Mouse (Mus musculus) retina, postnatal 7 days (tissue): ENCODE measurements around the gene Hes2.

Experiments used
- DNase-seq: peaks from one replicate; pipeline ENCODE4 v3.0.0-alpha.2; 2012; ENCODE audit warnings: low read depth, low spot score

The Hes2 gene

DNA sequence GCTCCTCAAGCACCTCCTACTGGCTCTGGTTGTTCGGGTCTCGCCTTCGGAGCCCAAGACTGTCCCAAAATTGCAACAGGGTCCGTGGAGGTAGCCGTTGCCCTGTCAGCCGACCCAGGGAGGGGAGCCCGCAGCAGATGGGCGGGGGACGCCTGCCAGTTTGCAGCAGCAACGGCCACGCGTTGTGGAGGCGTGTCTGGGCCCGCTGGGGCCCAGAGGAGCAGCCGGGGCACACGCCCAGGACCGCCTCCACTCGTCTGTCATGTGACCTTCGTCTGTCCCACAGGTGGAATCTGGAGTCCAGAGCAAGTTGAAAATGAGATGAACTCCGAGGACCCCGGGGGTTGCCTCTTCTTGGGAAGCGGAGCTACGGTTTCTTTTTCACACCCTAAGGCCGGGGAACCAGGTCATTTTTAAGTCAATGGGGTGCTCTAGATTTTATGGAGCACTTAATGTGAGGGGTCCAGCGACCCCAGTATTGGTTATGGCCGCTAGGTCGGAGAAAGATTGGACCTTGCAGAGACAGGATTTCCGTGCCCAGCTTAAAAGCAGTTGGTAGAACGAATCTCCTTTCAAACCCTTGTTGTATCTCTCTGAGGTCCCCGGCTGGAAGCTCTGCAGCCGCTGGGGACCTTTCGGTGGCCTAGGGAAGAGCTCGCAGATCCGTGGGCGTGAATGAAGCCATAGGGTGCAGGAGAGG lies at the start of gene Hes2:
TSS of gene Hes2 (plus strand) at position 283 of the 700 bp plus-strand sequence.
- no peak for DNase-seq

DNA sequence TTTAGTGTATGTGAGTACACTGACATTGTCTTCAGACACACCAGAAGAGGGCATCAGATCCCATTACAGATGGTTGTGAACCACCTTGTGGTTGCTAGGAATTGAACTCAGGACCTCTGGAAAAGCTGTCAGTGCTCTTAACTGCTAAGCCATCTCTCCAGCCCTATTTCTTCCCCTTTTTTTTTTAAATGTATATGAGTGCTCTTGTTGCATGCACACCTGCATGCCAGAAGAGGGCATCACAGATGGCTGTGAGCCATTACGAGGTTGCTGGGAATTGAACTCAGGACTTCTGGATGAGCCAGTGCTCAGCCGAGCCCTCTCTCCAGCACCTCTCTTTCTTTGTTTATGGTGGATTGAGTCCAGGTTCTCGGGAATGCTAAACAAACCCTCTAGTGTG lies 49.2 kb upstream of the Hes2 start:
- no peak for DNase-seq

DNA sequence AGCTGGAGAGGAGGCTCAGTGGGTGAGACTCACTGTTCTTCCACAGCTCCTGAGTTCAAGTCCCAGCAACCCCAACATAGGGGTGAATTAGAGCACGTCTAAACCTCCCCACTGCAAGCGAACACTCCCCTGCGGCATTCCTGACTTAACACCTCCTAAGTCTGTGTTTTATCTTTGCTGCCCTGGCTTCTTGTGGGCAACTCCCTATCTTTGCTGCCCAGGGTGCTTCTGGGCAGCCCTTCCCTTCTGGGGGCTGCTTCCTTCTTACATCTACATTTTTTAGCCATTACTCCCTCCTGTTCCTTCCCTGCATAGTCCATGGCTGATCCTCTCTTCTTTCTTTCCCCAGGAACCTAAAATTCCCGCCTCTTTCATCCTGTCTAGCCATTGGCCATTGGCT lies 48.0 kb upstream of the Hes2 start:
- DNase-seq = no peak

DNA sequence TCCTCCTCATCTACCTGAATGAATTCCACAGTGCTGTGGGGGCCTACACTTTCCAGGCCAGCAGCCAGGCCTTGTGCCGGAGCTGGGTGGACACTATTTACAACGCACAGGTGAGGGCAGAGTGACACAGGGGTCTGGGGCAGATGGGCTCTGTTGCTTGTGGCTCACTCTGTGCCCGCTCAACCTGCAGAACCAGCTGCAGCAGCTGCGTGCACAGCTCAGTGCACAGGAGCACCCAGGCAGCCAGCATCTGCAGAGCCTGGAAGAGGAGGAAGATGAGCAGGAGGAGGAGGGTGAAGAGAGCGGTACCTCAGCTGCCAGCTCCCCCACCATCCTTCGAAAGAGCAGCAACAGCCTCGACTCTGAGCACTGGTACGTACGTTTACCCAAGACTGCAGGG lies 46.3 kb upstream of the Hes2 start:
- DNase-seq = no peak

DNA sequence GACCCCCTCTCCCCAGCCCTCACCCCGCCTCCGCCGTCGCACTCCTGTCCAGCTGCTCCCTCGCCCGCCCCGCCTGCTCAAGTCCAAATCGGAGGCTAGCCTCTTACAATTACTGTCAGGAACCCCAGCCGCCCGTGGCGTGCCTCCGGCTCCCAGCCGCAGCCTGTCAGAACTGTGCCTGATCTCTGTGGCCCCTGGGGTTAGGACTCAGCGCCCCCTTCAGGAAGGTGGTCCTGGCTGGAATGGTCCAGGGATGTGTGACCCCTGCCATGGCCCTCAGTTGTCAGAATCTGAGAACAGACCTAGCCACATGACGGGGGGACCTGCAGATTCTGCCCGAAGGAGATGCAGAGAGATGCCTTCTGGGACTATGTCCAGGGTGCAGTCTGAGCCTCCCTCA lies 44.6 kb upstream of the Hes2 start:
- DNase-seq = no peak

DNA sequence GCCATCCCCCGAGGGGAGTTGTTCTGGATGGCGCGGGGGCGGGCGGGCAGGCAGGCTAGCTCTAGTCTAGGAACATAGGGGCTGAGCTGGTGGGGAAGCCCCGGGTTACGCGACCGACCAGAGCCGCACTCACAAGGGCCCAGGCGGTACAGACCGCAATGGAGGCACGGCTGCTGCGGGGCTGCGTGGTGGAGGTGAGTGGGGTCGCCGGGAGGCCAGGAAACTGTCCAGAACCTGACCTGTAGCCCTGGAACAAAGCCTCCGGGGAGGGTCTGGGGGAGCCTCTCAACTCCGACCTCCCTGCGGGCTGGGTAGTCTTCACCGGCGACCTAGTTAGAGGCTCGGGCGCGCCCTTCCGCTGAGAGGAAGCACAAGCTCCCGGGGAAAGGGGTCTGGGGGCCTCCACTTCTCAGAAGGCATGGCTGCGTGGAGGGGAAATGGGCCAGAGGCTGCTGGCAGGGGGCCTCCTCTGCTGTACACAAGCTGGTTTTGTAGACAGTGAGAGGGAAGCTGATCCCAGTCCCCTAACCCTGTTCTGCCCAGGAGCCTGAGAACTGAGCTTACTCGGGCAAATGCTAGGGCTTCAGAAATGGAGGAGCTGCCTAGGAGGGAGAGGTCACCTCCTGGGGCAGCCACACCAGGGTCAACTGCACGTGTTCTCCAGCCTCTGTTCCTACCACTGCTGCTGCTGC lies 42.6 kb upstream of the Hes2 start, which contains the start of gene Tnfrsf25:
TSS of gene Tnfrsf25 (plus strand) at position 14 of the 692 bp plus-strand sequence.
- DNase-seq = no peak

DNA sequence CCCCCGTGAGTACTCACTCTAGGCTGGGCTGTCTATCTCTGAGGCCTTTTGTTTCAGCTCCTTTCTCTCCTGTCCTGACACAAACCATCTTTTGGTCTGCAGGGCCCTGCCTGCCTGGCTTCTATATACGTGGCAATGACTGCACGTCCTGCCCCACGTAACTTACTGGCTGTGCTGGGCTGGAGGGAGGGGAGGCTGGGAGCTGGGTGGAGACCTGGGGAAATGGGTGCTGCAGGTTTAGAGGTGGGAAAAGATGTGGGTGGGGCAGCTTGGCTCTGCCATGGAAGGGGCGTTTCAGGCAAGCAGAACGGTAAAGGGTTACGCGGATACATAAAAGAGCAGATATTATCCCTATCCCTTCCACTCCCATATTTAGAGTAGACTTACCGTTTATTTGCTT lies 41.1 kb upstream of the Hes2 start:
- no peak for DNase-seq

DNA sequence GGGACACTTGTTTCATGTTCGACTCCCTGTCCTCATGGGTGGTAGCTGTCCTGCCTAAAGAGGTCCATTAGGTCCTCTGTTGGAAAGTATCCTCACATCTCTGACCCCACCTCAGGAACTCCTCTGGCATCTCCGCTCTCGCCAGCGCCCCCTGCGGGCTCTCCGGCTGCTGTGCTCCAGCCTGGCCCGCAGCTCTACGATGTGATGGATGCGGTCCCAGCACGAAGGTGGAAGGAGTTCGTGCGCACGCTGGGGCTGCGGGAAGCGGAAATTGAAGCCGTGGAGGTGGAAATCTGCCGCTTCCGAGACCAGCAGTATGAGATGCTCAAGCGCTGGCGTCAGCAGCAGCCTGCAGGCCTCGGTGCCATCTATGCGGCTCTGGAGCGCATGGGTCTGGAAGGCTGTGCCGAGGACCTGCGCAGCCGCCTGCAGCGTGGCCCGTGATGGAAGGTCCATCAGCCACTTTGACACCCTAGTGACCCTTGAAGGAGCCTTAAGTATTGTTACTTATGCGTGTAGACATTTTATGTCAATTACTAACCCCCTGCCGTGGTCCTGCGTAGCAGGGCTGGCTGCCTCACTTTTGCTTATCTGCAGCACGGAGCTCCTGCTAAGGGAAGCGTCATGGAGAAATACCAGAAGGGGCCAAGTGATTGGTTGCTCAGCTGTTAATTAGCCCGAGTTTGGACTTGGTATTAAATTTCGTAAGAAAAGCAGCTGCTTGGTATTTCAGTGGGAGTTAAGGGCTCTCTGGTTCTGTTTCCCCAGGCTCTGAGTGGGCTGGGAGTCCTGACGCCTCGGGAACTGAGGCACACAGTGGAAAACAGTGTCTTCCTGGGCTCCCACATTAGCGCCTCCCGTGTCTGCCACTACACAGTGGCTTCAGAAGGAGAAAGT lies 39.0 kb upstream of the Hes2 start:
- no peak for DNase-seq

DNA sequence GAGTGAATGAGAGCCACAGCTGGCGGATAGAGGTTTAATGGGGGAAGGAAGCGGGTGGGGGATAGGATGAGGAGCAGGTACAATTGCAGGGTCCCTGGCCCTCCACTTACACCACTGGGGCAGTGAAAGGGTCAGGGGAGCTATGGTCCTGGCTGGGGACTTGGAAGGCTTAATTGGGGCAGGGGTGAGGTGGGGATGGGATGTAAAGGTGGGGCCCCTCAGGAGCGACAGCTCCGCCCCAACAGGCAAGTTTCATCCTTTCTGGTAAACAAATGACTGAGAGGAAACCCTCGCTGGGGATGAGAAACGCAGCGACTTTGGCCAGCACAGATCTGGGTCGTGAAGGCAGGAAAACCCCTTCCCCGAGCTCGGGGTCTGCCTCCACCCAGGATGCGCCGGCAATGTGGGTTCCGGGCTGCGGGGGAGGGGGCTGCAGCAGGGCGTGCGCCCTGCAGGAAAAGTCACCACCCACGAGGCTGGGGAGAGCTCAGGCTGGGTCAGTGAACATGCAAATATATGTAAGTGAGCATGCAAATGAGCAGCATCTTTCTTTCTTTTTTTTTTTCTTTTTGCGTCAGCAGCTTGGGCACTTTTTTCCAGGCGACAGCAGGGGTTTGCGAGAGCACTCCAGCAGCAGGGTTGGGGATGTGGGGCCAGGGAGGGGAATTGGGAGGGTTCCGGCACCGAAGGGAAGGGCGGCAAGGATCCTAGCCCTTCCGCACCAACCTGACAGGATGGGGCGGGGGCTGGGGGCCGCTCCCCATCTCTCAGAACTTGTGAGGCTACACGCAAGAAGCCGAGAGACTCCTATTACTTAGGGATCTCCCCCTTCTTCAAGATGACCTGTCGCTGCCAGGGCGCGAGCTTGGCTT lies 38.1 kb upstream of the Hes2 start:
- no peak for DNase-seq

DNA sequence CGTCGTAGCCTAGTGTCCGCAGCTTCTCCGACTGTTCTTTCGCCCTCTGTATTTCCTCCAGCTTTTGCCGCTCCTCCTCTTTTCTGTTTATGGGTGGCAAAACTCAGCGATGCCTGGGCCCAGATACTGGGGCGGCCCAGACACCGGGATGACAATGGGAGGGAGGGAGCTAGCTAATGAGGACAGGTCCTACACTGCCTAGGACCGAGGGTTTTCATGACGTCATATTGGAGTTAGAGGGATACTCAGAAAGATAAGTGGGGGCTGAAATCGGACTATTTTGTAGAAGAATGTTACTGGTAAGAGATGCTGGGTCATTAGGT lies 37.5 kb upstream of the Hes2 start:
- DNase-seq = no peak

DNA sequence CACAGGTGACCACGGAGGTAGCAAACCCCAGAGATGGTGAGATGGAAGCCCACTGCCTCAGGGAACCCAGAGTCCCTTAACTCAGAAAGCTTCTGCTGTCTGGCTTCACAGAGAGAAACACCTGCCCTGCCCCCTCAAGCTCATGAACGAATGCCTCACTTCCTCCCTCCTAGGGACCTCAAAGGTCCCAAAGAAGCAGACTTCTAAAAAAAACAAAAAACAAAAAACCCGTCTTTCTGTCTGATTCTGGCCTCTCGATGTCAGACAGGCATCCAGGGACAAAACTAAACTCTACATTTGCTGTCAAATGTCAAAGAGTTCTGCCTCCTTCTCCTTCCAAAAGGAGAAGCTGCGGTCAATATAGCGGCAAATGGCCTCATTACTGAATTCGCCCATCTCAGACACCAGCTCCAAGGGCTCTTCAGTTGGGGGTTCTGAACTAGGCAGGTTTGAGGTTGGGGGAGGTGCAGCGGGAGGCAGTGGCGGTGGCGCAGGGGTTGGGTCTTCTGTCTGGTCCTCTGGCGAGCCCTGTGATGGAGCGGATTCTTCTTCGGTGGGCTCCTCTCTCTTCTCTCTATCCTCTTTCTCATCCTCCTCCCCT lies 34.2 kb upstream of the Hes2 start:
- DNase-seq = no peak

DNA sequence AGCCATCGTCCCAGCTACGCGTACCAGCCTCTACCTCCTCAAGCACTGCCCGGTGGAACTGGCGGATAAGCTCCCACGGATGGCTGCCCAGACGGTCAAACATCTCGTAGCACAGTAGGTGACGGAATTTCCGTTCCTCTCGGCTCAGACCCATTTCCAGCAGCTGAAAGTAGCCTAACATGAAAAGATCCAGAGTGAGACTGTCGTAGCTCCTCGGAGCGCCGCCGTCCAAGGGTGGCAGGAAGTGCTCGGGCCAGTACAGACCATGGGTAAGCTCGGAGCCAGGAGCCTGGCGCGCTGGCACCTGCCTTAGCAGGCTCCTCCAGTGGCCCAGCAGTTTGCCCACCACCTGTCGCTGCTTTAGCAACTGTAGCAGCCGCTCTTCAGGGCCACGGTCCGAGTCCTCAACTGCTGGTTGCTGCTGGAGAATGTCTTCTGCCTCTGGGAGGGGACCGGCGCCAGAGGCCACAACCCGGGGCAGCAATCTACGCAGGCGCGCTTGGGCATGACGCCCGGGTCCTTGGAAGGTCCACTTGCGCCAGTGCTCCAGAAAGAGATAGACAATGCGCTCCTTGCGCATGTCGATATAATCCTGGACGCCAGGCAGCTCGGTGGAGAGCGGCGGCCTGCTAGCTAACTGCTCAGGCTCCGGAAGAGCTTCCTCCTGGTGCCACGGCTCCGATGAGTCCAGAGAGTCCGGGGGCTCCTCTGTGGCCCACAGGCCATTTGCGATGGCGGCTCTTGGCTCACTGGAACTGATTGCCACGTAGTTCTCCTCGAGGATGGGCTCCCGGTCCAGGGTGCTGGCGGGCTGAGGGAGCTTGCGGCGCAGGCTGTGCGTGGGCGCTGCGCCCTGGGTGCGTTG lies 33.3 kb upstream of the Hes2 start:
- no peak for DNase-seq

DNA sequence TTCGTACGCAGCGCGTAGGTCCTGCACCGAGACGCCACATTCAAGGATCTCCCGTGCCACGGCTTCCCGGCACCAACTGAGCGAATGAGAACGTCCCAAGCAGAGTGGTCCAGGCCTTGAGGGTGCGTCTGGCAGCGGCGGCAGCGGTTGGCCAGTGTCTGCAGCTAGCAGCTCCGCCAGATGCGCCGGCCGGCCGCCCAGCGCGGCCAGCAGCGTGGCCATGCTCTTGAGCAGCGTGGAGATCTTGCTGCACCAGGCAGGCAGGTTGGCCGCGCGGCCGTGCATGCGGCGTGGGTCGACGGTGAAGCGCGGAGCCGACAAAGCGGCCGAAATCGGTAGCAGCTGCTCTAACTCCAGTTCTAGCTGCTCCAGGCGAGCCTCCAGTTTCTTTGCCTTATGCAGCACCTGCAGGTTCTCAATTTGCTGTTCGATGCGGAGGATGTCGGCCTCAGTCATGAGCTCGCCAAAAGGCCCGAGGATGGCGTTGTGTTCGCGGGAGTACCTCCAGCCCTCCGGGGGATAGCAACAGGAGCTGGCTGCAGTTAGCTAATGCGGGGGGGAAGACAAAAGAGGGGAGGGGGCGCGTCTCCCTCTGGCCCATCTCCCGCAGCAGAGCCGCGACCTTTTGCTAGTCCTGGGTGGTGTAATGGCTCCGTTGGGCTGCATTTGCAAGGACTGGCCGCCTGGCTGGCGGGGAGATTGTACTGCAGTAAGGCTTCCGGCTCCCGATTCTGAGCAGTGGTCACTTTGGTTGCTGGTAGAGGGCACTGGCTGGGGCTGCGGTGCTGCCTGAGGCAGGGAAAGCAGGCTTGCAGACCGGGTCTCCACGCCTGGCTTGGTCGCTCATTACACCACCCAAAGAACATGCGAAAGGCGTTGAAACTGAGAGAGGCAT lies 32.4 kb upstream of the Hes2 start:
- DNase-seq = no peak

DNA sequence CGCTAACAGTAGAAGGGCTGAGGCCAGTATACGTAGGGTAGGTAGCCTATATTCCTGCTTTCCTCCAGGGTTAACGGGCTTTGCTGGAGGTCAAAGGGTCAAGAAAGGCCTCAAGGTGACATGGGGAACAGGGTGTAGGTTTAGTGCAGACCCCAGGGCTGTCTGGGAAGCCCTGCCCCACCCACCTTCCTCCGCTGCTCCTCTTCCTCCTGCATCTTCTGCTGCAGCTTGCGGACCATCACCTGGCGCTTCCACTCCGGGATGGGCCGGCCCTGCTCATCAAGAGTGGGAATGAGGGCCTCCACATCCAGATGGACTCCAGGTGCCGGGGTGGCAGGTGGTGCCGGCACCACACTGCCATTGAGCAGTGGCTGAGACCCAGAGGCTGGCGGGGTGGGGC lies 30.8 kb upstream of the Hes2 start:
- DNase-seq = no peak

DNA sequence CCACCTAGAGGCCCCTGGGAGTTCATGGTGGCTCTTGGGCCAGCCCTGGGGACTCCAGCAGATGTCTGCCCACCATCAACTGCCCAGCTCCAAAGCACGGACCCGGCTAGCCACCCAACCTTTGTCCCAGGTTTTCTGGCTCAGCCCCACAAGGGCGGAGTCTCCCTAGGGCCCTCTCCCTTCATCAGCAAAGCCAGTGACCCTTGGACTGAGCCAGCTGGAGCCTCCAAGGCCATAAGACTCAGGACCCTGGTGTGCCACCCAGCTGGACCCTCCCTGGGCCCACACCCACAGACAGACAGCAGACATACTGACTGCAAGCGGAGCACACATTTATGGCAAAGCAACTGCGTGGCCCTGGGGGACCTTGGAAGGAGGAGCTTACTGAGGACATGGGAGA lies 29.9 kb upstream of the Hes2 start:
- no peak for DNase-seq

DNA sequence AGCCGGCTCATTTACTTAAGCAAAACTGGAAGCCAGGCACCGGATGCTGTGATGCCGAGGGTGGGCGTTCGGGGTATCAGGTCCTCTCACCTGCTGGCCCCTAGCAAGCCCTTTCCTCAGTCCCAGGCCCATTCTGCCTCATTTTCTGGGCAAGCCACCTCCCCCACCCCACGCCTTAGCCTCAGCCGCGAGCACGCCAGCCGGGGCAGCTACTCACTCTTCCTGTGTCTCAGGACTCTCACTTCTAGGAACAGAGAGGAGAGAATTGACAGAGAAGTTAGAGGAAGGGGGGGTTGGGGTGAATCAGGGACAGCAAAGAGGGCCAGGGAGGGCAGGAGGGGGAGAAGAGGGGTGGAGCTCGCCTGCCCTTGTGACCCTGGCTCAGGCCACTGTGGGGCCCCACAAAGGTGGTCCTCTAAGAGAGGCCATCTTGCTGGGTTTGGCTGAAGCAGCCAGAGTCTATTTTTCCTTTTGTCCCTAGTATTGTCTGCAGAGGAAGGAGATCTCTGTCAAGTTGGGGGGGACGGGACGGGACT lies 29.2 kb upstream of the Hes2 start:
- DNase-seq = no peak

DNA sequence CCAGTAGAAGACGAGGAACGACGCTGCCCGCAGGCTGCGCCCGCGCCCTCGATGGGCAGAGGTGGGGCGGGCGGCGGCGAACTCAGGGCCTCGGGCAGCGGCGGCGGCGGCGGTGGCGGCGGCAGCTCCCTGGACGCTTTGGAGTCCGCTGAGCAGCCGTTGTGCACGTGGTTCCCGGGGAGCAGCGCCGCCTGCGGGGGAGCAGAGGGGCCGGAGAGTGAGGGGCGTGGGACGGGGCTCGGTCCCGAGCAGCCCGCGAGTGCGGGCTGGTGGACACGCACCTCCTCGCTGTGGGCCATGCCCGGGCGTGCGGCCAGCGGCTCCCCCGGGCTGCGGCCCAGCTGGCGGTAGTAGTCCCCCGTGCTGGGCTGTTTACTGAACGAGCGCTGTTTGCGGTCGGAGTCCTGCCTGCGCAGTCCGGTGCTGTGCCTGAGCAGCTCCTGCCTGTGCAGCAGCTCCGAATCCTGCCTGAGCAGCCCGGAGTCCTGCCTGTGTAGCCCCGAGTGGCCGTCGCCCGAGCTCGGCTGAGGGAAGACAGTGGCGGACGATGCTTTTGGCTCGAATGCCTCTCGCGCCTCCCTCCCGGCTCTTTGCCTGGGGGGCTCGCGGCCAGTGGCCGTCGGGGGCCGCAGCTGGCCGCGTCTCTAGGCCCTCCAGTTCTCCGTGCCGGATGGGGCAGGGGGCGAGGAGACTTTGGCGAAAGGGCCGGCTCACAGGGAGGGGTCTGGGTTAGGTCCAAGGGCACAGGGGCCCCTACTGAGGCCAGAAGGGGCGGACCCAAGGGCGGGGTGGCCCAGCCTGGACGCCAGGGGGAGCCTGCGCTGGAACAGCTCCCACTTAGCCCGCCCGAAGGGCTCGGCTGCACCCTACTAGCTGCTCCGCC lies 27.7 kb upstream of the Hes2 start:
- no peak for DNase-seq
